ENCODE assay signal across 18 mouse cellular contexts in genomic region chr7:3453486-3454183, GRCm38 (mm10). TPM values are rescaled to one million over a fixed set of nuclear protein-coding genes. Genes with fewer than 3 reads are reported as not detected.
DNase-seq lines count a peak whose midpoint lies in the region; ATAC-seq and TF ChIP-seq lines count a peak whose summit lies in the region.
"Had no signal": no experiment of that assay in that cellular context is flagged by ENCODE, and none has a peak within 500 bp of the region (broad histone marks: within the 10 kb centered on the region; RNA-seq: fewer than 3 reads in every experiment).

No protein-coding gene starts in this region.

- H3K27me3 ChIP-seq in liver, postnatal 0 days (ENCODE audit: insufficient read depth, low read length), result 0 out of 2 replicates have a peak, but pooled peaks cover 2% of the 10 kb centered on the region
- H3K27me3 ChIP-seq in liver, embryonic 11.5 days (replicated peaks; ENCODE audit: control insufficient read depth, insufficient read depth, low read length), result no peaks in the 10 kb centered on the region
- H3K27me3 ChIP-seq in small intestine, adult 2 months (ENCODE audit: control insufficient read depth, insufficient read depth, low read length), result no peaks in the 10 kb centered on the region
- H3K27me3 ChIP-seq in hindbrain, embryonic 13.5 days, result 0 out of 2 replicates have a peak, but pooled peaks cover 4% of the 10 kb centered on the region
- H3K27me3 ChIP-seq: limb, embryonic 13.5 days; megakaryocyte, embryonic 14.5 days; Patski had no signal

- ATAC-seq in liver, postnatal 0 days, result no peak
- no peak for ATAC-seq in liver, embryonic 11.5 days (replicated peaks; ENCODE audit: low FRiP score)
- no peak for ATAC-seq in hindbrain, embryonic 13.5 days (ENCODE audit: low FRiP score)
- ATAC-seq: Patski had no signal

- no peak overlapping the region for H3K4me3 ChIP-seq in gastrocnemius, adult 2 months
- no peak overlapping the region for H3K4me3 ChIP-seq in liver, postnatal 0 days (ENCODE audit: low read depth, low read length)
- no peak overlapping the region for H3K4me3 ChIP-seq in liver, embryonic 11.5 days (ENCODE audit: low read depth, low read length)
- H3K4me3 ChIP-seq in small intestine, adult 2 months (ENCODE audit: low read depth, low read length), result no peak overlapping the region
- no peak overlapping the region for H3K4me3 ChIP-seq in hindbrain, embryonic 13.5 days
- H3K4me3 ChIP-seq: limb, embryonic 13.5 days; megakaryocyte, embryonic 14.5 days had no signal

- intact Hi-C loops in gastrocnemius, adult 2 months (cut with DNase I), result no loop called here

- 45% methylated on average over 11 of the region's 11 CpGs for WGBS in liver, postnatal 0 days (ENCODE audit: insufficient replicate concordance)
- 43% methylated on average over 11 of the region's 11 CpGs for WGBS in liver, embryonic 11.5 days
- 59% methylated on average over 11 of the region's 11 CpGs for WGBS in small intestine, adult 2 months
- WGBS in hindbrain, embryonic 13.5 days, result 60% methylated on average over 11 of the region's 11 CpGs

- no peak overlapping the region for H3K27ac ChIP-seq in gastrocnemius, adult 2 months
- H3K27ac ChIP-seq in liver, postnatal 0 days (ENCODE audit: low read depth), result no peak overlapping the region
- no peak overlapping the region for H3K27ac ChIP-seq in liver, embryonic 11.5 days (ENCODE audit: low read depth, low read length)
- no peak overlapping the region for H3K27ac ChIP-seq in small intestine, adult 2 months (ENCODE audit: insufficient read depth, low read depth, low read length)
- H3K27ac ChIP-seq in hindbrain, embryonic 13.5 days, result no peak overlapping the region
- H3K27ac ChIP-seq: limb, embryonic 13.5 days had no signal

- H3K4me1 ChIP-seq in liver, postnatal 0 days (ENCODE audit: insufficient read depth), result peaks cover 4% of the 10 kb centered on the region; the same call in 1 of the 2 replicates
- no peaks in the 10 kb centered on the region for H3K4me1 ChIP-seq in liver, embryonic 11.5 days (replicated peaks; ENCODE audit: control insufficient read depth, insufficient read depth, low read length)
- H3K4me1 ChIP-seq in small intestine, adult 2 months (ENCODE audit: control insufficient read depth, insufficient read depth, insufficient read length, low read length), result no peaks in the 10 kb centered on the region
- no peaks in the 10 kb centered on the region for H3K4me1 ChIP-seq in hindbrain, embryonic 13.5 days (replicated peaks)

- DNase-seq in gastrocnemius, adult 2 months, result no peak
- no peak for DNase-seq in gastrocnemius, adult 8-10 months (ENCODE audit: low spot score in 2 of 2)
- DNase-seq in liver, postnatal 0 days, result no peak
- no peak for DNase-seq in liver, embryonic 11.5 days (ENCODE audit: low spot score)
- DNase-seq in ZHBTc4 (ENCODE audit: low read depth, low spot score), result peak; percentile 44
- DNase-seq: kidney, postnatal 10 days; layer of hippocampus, postnatal 36 days; lung, adult 2 months; thymus, adult 2 months had no signal

- no peak overlapping the region for H3K9ac ChIP-seq in liver, postnatal 0 days (replicated peaks)
- H3K9ac ChIP-seq in liver, embryonic 11.5 days (ENCODE audit: low read depth, low read length), result no peak overlapping the region
- H3K9ac ChIP-seq in hindbrain, embryonic 13.5 days, result no peak overlapping the region
- H3K9ac ChIP-seq: limb, embryonic 13.5 days had no signal

- no peaks in the 10 kb centered on the region for H3K36me3 ChIP-seq in liver, postnatal 0 days (replicated peaks; ENCODE audit: insufficient read depth, low read length)
- H3K36me3 ChIP-seq in liver, embryonic 11.5 days (ENCODE audit: control insufficient read depth, insufficient read depth, low read length), result no peaks in the 10 kb centered on the region
- H3K36me3 ChIP-seq in small intestine, adult 2 months (ENCODE audit: control insufficient read depth, insufficient read depth, low read length), result no peaks in the 10 kb centered on the region
- no peaks in the 10 kb centered on the region for H3K36me3 ChIP-seq in hindbrain, embryonic 13.5 days
- H3K36me3 ChIP-seq: limb, embryonic 13.5 days had no signal

- no peaks in the 10 kb centered on the region for H3K9me3 ChIP-seq in liver, postnatal 0 days (ENCODE audit: low read length)
- H3K9me3 ChIP-seq in liver, embryonic 11.5 days (ENCODE audit: control insufficient read depth, low read length), result no peaks in the 10 kb centered on the region
- no peaks in the 10 kb centered on the region for H3K9me3 ChIP-seq in hindbrain, embryonic 13.5 days
- H3K9me3 ChIP-seq: limb, embryonic 13.5 days; megakaryocyte, embryonic 14.5 days had no signal

- no peak for TF ChIP-seq POLR2A in small intestine, adult 2 months (IDR thresholded peaks at IDR 0.05; ENCODE audit: low read depth, low read length)

- TF ChIP-seq EP300 in liver, postnatal 0 days (IDR thresholded peaks at IDR 0.05; ENCODE audit: low read depth), result no peak

- no peak overlapping the region for H3K4me2 ChIP-seq in liver, postnatal 0 days (ENCODE audit: low read depth, low read length)
- no peak overlapping the region for H3K4me2 ChIP-seq in liver, embryonic 11.5 days
- H3K4me2 ChIP-seq in hindbrain, embryonic 13.5 days, result no peak overlapping the region
- H3K4me2 ChIP-seq: limb, embryonic 13.5 days had no signal

- peak; percentile 37 for TF ChIP-seq CTCF in gastrocnemius, adult 2 months (IDR thresholded peaks at IDR 0.05)
- 0 out of 2 replicates have a peak, but pooled peaks have one; percentile 6 for TF ChIP-seq CTCF in liver, postnatal 0 days (IDR thresholded peaks at IDR 0.05; ENCODE audit: low read depth)
- TF ChIP-seq CTCF in small intestine, adult 2 months (IDR thresholded peaks at IDR 0.05; ENCODE audit: extremely low read depth, insufficient read length, insufficient replicate concordance, low read depth, low read length), result peak; percentile 27; the same call in 1 of the 2 replicates

RNA-seq across cellular contexts. Expression of gene Cacng6, which starts 29.6 kb away (rescaled TPM):
- 100 to 1,000 TPM; 102 to 120 TPM for total RNA-seq in gastrocnemius, adult 2 months (2021)
- 100 to 1,000 TPM; 113 to 158 (median 136) TPM for total RNA-seq in gastrocnemius, adult 8-10 months (2022)
- polyA plus RNA-seq in liver, postnatal 0 days (2015; fragmentation: Nextera tagmentation; extraction: Ambion mirVana), result 0.30 TPM in 1 of 2 replicates, not detected in the other
- polyA plus RNA-seq in liver, embryonic 11.5 days (2014; fragmentation: Nextera tagmentation; extraction: Ambion mirVana), result 0.19 TPM in 1 of 2 replicates, not detected in the other
- polyA plus RNA-seq in small intestine, adult 2 months (2012; rRNA removed), result 0.04 TPM in 1 of 2 replicates, not detected in the other
- 0.13 and 0.16 TPM in 2 replicates for polyA plus RNA-seq in hindbrain, embryonic 13.5 days (2015; fragmentation: Nextera tagmentation; extraction: Ambion mirVana)
- total RNA-seq: adrenal gland, adult 18-20 months; neutrophil, adult 5-6 weeks had no signal
- polyA plus RNA-seq: gonadal fat pad, adult 2 months; Patski had no signal

RNA-seq across cellular contexts. Expression of gene Tarm1, which starts 48.8 kb away (rescaled TPM):
- not detected for total RNA-seq in gastrocnemius, adult 2 months (2021)
- not detected for total RNA-seq in gastrocnemius, adult 8-10 months (2022)
- polyA plus RNA-seq in liver, postnatal 0 days (2015; fragmentation: Nextera tagmentation; extraction: Ambion mirVana), result 0.24 and 0.41 TPM in 2 replicates
- polyA plus RNA-seq in liver, embryonic 11.5 days (2014; fragmentation: Nextera tagmentation; extraction: Ambion mirVana), result not detected in 2 replicates
- polyA plus RNA-seq in small intestine, adult 2 months (2012; rRNA removed), result not detected in 2 replicates
- polyA plus RNA-seq in hindbrain, embryonic 13.5 days (2015; fragmentation: Nextera tagmentation; extraction: Ambion mirVana), result not detected in 2 replicates
- total RNA-seq: layer of hippocampus, postnatal 36 days had no signal
- polyA plus RNA-seq: heart, postnatal 0 days; limb, embryonic 13.5 days; Patski had no signal
